Mouse (Mus musculus): ENCODE data around the gene Ccdc105. TPM values are rescaled to one million over a fixed set of nuclear protein-coding genes. Genes with fewer than 3 reads are reported as not detected.

The Ccdc105 gene
- polyA plus RNA-seq (2014; fragmentation: Illumina TruSeq; extraction: RNeasy Lipid Tissue Mini Kit (QIAGEN cat#74804); ENCODE audit: low replicate concordance) = not detected

GRCm38 (mm10) chr10:78752452-78753191 lies at the start of gene Ccdc105:
Gene Ccdc105 (minus strand): TSS chr10:78753065.

GRCm38 (mm10) chr10:78779981-78780651 lies 27.3 kb upstream of the Ccdc105 start, which contains the start of gene Slc1a6:
Gene Slc1a6 (plus strand): TSS chr10:78780496.

GRCm38 (mm10) chr10:78718056-78718455 lies 34.8 kb downstream of the Ccdc105 start, which contains the start of gene Casp14:
Gene Casp14 (minus strand): TSS chr10:78718294.

Other genes starting within 250 kb of the Ccdc105 start
- not detected for gene Olfr1358, start 235.6 kb downstream of the Ccdc105 start, polyA plus RNA-seq (2014; fragmentation: Illumina TruSeq; extraction: RNeasy Lipid Tissue Mini Kit (QIAGEN cat#74804); ENCODE audit: low replicate concordance)
- gene Ilvbl, start 178.7 kb downstream of the Ccdc105 start, polyA plus RNA-seq (2014; fragmentation: Illumina TruSeq; extraction: RNeasy Lipid Tissue Mini Kit (QIAGEN cat#74804); ENCODE audit: low replicate concordance) = 6.6 TPM
- gene Syde1, start 161.1 kb downstream of the Ccdc105 start, polyA plus RNA-seq (2014; fragmentation: Illumina TruSeq; extraction: RNeasy Lipid Tissue Mini Kit (QIAGEN cat#74804); ENCODE audit: low replicate concordance) = 1.0 TPM
- not detected for gene Olfr1357, start 135.0 kb downstream of the Ccdc105 start, polyA plus RNA-seq (2014; fragmentation: Illumina TruSeq; extraction: RNeasy Lipid Tissue Mini Kit (QIAGEN cat#74804); ENCODE audit: low replicate concordance)
- gene Casp14, start 34.8 kb downstream of the Ccdc105 start, polyA plus RNA-seq (2014; fragmentation: Illumina TruSeq; extraction: RNeasy Lipid Tissue Mini Kit (QIAGEN cat#74804); ENCODE audit: low replicate concordance) = 0.45 TPM
- gene Slc1a6, start 27.4 kb upstream of the Ccdc105 start, polyA plus RNA-seq (2014; fragmentation: Illumina TruSeq; extraction: RNeasy Lipid Tissue Mini Kit (QIAGEN cat#74804); ENCODE audit: low replicate concordance) = not detected
- gene Olfr1356, start 99.1 kb upstream of the Ccdc105 start, polyA plus RNA-seq (2014; fragmentation: Illumina TruSeq; extraction: RNeasy Lipid Tissue Mini Kit (QIAGEN cat#74804); ENCODE audit: low replicate concordance) = not detected
- gene Olfr1355, start 122.5 kb upstream of the Ccdc105 start, polyA plus RNA-seq (2014; fragmentation: Illumina TruSeq; extraction: RNeasy Lipid Tissue Mini Kit (QIAGEN cat#74804); ENCODE audit: low replicate concordance) = not detected
- not detected for gene Olfr1354, start 160.1 kb upstream of the Ccdc105 start, polyA plus RNA-seq (2014; fragmentation: Illumina TruSeq; extraction: RNeasy Lipid Tissue Mini Kit (QIAGEN cat#74804); ENCODE audit: low replicate concordance)
- gene Olfr8, start 197.6 kb upstream of the Ccdc105 start, polyA plus RNA-seq (2014; fragmentation: Illumina TruSeq; extraction: RNeasy Lipid Tissue Mini Kit (QIAGEN cat#74804); ENCODE audit: low replicate concordance) = not detected
- gene Olfr1353, start 210.2 kb upstream of the Ccdc105 start, polyA plus RNA-seq (2014; fragmentation: Illumina TruSeq; extraction: RNeasy Lipid Tissue Mini Kit (QIAGEN cat#74804); ENCODE audit: low replicate concordance) = not detected
- gene Olfr1352, start 228.0 kb upstream of the Ccdc105 start, polyA plus RNA-seq (2014; fragmentation: Illumina TruSeq; extraction: RNeasy Lipid Tissue Mini Kit (QIAGEN cat#74804); ENCODE audit: low replicate concordance) = not detected